Mouse (Mus musculus) spleen, postnatal 14 days (tissue): ENCODE measurements around the gene Gm45015.
"Not testable (repeated sequence)": the region's sequence is repeated elsewhere in the genome, so short reads cannot be mapped to it uniquely, and the experiment has no call there.

Experiments
- DNase-seq, 2 experiments: peaks; one replicate each; pipeline ENCODE4 v3.0.0; 2021 to 2022; ENCODE audit warnings: low spot score in 2 of 2

Gm45015 gene

DNA sequence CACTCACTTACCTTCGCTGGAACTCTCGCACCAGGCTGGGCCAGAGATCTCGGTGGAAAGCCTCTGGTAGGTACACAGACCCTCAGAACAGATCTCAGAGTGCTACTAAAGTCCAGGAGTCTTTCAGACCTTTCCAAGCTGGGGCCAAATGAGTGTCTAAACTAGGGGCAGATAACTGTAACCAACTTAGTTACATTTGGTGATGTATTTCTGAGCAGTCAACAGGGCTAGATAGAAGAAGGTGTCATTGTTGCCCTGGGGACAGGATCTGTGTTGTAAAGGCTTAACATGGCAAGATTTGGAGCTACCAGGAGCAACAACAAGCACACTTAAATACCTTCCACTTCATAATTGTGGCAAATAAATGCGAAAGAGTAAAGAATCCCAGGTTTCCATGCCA lies at the start of gene Gm45015:
Gm45015 (minus strand) TSS at position 101 of the 400 bp plus-strand sequence.
- DNase-seq: no peak

DNA sequence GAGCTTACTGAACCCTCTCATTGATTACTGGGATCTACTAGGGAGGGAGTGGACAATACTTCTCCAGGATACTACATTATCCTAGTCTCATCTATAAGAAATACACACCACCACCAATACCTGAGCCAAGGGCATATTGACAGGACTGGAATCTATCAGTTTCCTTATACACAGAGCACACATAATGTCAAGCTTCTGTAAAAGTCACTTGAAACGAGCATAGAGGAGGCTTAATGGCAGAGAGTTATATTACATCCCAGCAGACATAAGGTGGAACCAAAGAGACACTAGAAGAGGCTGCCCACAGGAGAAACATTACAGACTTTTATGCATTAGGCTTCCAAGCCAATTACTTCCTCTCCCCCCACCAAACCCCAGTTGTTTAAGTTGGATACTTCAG lies 48.3 kb upstream of the Gm45015 start:
- no peak for DNase-seq

DNA sequence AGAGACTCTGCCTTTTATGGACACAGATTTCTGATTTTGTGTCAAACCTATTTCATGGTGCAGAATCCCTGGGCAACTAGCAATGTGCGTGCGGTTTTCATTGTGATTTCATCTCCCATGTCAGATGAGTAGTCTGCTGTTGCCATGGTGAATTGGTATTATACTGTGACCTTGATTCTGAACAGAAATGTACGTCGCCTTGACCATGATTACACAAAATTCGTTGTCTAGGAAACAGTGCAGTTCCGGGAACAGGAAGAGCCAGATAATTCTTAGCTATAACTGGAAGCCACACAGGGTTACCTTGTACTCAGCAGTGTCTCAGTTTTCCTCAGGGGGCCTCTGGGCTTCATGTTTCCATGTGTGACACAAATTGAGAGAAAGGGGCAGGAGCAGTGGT lies 47.8 kb upstream of the Gm45015 start:
- DNase-seq: no peak

DNA sequence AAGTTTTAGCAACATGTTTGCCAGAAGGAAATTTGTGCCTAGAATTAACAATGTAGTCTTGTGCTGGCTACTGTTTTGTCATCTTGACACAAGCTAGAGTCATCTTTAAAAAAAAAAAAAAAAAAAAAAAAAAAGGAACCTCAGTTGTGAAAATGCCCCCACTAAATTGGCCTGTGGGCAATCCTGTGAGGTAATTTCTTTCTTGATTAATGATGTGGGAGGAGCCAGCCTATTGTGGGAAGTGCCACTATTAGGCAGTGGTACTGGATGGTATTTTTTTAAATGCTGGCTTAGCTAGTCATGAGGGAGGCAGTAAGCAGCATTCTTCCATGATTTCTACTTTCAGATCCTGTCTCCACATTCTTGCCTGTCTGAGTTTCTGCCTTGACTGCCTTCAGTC lies 26.7 kb upstream of the Gm45015 start:
- DNase-seq: no peak

DNA sequence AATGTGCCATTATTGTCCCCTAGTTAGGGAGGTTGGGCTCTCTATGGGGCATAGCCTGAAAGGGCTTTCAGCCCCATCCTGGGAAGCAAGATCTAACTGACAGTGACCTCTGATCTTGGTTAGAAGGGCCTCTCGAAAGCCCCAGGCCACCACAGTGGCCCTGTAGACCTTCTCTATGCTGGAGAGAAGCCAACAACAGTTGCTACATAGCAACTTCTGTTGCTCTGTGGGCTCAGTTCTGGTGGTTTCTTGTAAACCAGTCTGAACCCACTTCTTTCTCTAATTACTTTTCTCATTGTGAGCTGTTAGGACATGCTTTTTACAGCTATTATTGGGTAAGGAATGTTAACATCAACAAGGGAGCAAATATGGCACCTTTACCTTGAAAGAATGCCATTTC lies 20.1 kb upstream of the Gm45015 start:
- no peak for DNase-seq

DNA sequence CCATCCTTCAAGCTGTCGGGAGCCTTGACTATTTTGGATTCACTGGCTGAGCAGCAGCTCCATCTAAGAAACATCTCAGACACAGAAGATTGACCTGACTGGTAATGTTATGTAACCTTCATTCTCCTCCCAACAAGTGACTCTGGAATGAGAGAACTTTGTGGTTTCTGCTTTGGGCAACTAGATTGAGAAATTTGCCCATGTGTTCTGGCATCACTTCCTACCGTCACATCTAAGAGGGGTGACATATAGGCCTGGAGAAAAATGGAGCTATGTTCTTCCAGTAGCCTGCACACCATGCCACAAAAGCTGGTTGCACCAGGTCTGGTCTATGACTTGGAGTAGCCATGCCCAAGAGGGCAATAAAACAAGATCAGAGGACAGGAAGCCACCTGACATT lies 19.5 kb upstream of the Gm45015 start:
- no peak for DNase-seq

DNA sequence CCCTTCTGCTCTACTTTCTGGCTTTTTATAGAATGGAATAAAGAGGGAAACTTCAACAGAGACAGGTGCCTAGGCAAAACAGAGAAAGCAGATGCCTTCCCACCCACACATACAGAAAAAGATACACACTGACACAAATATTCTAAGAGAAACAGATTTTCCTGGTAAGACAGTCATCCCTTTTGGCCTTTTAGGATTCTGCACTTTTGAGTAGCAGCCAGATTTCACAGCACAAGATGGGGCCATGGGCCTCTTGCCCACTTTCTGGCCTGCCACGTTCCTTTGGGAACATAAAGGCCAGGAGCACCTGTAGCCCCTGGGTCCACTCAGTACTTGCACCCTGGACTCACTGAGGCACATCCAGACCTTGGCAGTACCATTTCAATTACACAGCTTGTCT lies 7.7 kb upstream of the Gm45015 start:
- DNase-seq: no peak

DNA sequence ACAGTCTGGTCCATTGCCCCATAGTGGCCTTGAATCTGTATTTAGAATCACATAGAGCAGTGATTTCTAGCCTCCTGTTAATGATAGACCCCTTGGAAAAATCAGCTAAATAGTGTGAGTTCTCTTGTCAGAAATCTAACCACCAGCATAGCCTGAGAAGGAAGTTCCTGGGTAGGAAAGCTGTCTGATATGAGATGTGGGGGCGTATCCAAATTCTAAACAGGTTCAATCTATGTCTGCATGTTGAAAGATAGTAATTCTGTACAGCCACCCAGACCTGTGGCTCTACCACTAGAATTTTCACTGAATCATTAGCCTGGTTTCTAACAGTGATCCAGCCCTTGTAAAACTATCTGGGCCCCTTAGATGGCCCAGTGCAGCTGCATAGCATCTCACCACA lies 7.2 kb upstream of the Gm45015 start:
- no peak for DNase-seq

DNA sequence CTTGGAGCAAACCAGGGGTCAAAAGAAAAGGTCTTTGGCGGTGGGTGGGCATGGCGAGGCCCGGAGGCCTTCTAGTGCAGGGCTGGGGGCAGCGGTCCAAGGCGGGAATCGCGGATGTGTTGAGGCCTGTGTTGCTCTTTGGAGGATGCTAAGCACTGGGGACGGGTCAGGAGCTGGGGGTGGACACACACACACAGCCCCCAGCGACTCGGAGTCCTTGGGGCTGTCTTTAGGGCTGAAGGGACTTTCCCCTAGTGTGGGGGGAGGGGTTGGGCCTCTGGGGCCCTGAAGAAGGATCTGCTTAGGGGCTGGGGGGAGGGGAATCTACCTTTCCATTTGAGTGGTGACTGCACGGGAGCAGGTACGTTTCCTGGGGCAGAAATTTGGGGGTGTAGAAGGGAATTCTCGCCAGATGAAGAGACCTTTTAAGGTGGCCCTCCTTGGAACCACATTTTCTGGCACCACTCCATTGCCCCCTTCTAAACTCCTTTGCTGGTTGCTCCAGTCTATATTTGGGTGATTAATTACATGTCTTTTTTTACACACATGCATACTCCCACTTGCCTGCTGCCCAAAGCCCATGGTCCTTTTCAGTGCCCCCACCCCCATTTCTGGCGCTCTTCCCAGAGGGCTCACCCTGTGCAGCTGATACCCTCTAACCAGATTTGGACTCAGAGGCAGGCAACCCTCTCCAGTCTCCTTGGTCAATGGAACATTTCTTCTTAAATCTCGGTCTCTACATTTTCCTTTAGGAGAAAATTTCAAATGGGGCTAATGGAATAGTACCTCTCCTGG lies 6.5 kb upstream of the Gm45015 start:
- DNase-seq: peak in 1 of 2 experiments; percentile 3

DNA sequence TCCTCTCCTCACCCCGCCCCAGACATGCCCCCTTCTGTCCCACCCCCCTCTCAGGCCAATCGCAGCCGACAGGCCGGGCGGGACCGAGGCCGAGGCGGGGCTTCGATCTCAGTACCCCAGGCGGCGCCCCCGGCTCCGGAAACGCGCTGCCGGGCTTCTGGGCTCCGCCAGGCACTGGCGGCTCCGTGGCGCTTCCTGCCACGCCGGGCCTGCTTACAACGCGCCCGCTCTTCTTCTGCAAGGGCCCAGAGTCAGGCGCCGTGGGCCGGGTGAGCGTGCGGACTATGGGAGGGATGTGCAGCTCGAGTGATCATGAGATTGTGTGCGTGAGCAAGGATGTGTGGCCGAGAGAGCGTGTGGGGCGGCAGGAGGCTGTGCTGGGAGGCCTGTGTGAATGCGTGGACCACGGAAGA lies 5.8 kb upstream of the Gm45015 start, which contains the start of gene Zfp275:
Zfp275 (plus strand) TSS at position 139 of the 413 bp plus-strand sequence.
- peak; percentile 40 to 51 for DNase-seq

DNA sequence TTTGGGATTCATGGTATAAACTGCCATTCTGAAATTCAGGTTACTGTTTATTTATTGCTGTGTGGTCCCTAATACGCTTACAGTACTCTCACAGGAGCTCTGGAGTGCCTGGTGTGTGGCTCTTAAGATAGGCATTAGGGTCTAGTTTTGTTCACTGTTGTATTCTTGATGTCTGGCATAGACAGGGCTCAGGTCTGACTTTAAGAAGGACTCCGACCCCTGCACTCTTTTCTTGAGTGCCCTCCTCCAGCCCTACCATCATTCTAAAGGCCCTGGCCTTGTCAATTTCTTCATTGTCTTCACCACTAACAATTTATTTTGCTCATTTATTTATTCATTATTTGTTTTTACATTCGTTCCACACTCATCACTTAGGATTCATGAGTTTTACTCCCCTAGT lies 5.4 kb upstream of the Gm45015 start:
- no peak for DNase-seq

DNA sequence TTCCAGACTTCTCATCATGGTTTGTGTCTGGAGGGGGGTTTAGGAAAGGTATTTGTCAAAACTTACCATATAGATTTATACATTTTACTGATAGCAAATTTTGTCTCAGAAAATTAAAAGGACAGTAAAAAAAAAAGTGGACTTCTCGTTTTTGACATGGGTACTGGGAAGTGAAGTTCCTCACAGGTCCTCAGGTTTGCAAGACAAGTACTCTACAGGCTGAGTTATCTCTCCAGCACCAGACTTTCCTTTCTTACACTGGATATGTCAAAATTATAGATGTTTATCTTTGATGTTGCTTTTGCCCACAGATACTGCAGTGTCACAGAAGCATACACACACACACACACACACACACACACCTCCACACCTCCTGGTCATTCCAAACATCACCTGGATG lies 4.8 kb upstream of the Gm45015 start:
- no peak for DNase-seq

DNA sequence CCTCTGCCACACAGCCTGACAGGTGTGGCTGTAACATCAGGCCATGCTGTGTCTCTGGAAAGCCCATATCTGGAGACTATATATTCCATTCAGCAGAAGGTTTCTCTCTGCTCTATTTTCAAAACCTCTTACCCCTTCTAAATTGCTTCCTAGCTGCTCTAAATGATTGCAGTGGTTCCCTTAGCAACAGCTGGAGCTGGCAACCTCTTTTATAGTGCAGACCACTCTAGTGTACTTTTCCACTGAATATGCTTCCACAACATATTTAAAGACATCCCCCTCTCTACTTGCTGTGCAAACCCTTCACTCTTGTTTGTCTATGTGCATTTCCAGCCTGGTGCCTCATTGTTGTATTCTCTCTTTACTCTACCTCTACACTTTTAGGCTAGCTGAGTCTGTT lies 3.1 kb downstream of the Gm45015 start:
- DNase-seq: no peak

DNA sequence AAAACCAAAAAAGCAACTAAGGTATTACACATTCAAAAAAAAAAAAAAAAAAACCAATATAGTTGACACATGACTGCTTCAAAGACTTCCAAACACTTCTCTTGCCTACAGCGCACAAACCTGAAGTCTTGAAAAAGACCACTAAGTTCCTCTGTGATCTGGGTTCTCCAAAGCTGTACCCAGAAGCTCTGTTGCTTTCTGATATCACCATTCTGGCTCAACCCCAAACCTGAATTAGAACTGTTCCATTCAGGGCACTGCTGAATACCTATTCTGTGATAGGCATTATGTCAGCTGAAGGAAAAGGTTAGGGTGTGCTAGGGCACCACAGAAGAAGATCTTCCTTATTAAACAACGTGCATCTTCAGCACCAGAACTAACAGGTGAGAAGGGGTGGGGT lies 9.4 kb downstream of the Gm45015 start:
- no peak for DNase-seq

DNA sequence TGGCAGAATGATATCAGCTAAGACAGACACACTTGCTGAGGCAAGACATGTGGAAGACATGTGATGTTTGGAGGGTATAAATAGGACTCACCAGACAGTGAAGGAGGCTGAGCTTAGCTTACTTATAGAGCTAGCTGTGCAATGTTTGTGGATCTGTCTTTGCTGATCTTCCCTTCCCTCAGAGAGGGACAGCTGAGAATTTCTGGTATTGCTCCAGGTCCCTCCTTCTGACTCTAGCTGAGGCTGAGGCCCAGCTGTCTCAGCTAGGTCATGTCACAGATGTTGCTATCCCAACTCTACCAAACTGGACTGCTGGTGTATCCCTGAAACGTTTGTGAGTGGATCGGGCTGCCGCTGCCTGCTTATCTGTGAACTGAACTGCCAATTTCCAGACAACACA lies 15.6 kb downstream of the Gm45015 start:
- DNase-seq: no peak

DNA sequence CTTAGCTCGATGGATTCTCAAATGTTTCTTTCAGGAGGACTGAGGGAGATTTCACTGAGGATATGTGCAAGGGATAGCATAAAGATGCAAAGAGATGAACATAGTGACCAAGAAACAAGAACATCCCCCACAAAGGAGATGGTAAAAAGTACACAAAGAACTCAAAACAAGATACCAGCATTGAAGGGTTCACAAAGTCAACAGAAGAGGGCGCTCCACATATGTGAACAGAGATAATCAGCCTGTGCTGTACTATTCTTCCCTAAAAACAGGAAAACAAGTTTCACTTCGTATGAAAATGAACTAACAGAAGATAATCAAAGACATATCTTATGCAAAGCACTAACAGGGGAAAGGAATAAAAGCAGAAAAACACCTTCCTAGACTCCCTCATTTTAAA lies 24.1 kb downstream of the Gm45015 start:
- DNase-seq: no peak

DNA sequence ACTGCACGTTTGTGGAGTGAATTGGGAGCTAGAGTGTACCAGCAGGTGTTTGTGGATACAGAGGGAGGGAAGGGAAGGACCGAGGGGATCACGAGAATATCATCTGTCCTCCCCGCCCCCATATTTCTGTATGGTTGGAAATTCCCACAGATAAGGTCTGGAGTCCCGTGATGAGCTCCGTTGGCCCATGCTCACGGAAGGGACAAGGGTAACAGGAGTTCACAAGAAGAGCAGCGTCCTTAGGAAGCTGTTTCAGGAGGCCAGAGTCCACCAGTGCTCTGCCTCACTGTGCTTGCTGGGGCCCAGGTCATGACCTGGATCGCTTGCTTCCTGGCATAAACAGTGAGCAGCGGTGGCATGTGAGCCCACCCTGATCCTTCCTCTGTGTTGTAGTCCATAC lies 40.9 kb downstream of the Gm45015 start:
- not testable (repeated sequence) for DNase-seq

DNA sequence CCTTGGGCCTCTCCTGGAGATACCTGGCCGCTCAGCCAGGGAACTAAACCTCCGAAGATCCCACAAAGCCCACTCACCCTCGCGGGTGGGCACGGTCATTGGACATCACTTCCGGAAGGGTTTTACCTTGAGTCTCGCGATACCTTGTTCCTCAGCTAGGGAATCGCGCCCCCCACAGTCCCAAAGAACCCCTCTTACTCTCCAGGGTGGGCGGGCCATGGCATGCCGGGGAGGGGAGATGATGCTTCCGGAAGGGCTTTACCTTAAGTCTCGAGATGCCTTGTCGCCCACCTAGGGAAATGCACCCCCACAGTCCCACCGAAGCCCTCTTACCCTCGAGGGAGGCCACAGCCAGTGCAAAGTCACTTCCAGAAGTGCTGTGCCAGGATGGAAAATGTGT lies 43.8 kb downstream of the Gm45015 start, which contains the start of the genes Xlr5a and Xlr5c:
Xlr5a (minus strand) TSS at position 101 of the 400 bp plus-strand sequence.
Xlr5c (minus strand) TSS at position 101 of the 400 bp plus-strand sequence.
- DNase-seq: not testable (repeated sequence)
